Mouse (Mus musculus) embryonic facial prominence, embryonic 11.5 days (tissue): ENCODE measurements around the gene Calhm1. TPM values are rescaled to one million over a fixed set of nuclear protein-coding genes. Genes with fewer than 3 reads are reported as not detected.

Source experiments
- ATAC-seq: fragments of 200-750 bp; cut with Nextera tagmentation; replicated peaks from 2 replicates; pipeline ENCODE4 v1.8.0; 2017; ENCODE audit warnings: low read depth; ENCODE audit not compliant: insufficient number of reproducible peaks, low FRiP score, low TSS enrichment
- DNase-seq: peaks from one replicate; pipeline ENCODE4 v3.0.0-alpha.2; 2015; ENCODE audit warnings: low spot score
- H3K27ac ChIP-seq: fragments of 300-500 bp; sonication (generic); replicated peaks from 2 replicates; pipeline ENCODE4 v1.5.1; 2014; ENCODE audit warnings: mild to moderate bottlenecking, low read depth, low read length, control low read depth
- H3K27me3 ChIP-seq: fragments of 300-500 bp; sonication (generic); 2 replicates; pipeline ENCODE4 v1.6.1; 2014; ENCODE audit warnings: mild to moderate bottlenecking, low read length, moderate library complexity, mixed read lengths; ENCODE audit not compliant: control insufficient read depth, insufficient read depth
- H3K36me3 ChIP-seq: fragments of 300-500 bp; sonication (generic); replicated peaks from 2 replicates; pipeline ENCODE4 v1.6.1; 2014; ENCODE audit warnings: low read depth, mild to moderate bottlenecking, low read length, moderate library complexity, mixed read lengths; ENCODE audit not compliant: control insufficient read depth, insufficient read depth
- H3K4me1 ChIP-seq: fragments of 300-500 bp; sonication (generic); 2 replicates; pipeline ENCODE4 v1.6.1; 2014; ENCODE audit warnings: low read length, mixed read lengths; ENCODE audit not compliant: control insufficient read depth, insufficient read depth
- H3K4me2 ChIP-seq: fragments of 300-500 bp; sonication (generic); 2 replicates; pipeline ENCODE4 v1.6.1; 2014; ENCODE audit warnings: low read depth, mild to moderate bottlenecking, control low read depth, low read length, moderate library complexity
- H3K4me3 ChIP-seq: fragments of 300-500 bp; sonication (generic); 2 replicates; pipeline ENCODE4 v1.5.1; 2014; ENCODE audit warnings: low read depth, low read length, control low read depth
- H3K9ac ChIP-seq: fragments of 300-500 bp; sonication (generic); replicated peaks from 2 replicates; pipeline ENCODE4 v1.6.1; 2014; ENCODE audit warnings: mild to moderate bottlenecking, control low read depth, low read length
- H3K9me3 ChIP-seq: fragments of 300-500 bp; sonication (generic); replicated peaks from 2 replicates; pipeline ENCODE4 v1.6.1; 2016; ENCODE audit warnings: mild to moderate bottlenecking, low read length, inconsistent platforms, mixed read lengths; ENCODE audit not compliant: control insufficient read depth
- WGBS: fragments of 180-500 bp; shearing (Covaris S2); extraction: QIAGEN DNeasy Blood & Tissue Kit; methylation state at CpG from one replicate; pipeline ENCODE4 v1.1.7; 2014; 5-methylcytosine and 5-hydroxymethylcytosine counted together
- polyA plus RNA-seq: library from polyadenylated mRNA; unstranded; fragments of >200 nt; fragmentation: Nextera tagmentation; extraction: Ambion mirVana; gene quantifications from 2 replicates; pipeline ENCODE4 v1.2.1, GENCODE M21; 2014

Calhm1 gene
- polyA plus RNA-seq: not detected in 2 replicates

GRCm38 (mm10) chr19:47144154-47144553 lies at the start of gene Calhm1:
Calhm1 (minus strand) TSS chr19:47144254.
- Histone ChIP-seq H3K9me3 (no peaks in the 10 kb centered on the region), H3K4me2 (no peak within 1 kb of the TSS), H3K4me1 (no peaks in the 10 kb centered on the region), H3K27me3 (no peaks in the 10 kb centered on the region), H3K27ac (no peak within 1 kb of the TSS), H3K9ac (no peak within 1 kb of the TSS), H3K36me3 (no peaks in the 10 kb centered on the region), H3K4me3 (no peak within 1 kb of the TSS)
- DNase-seq (no peak), ATAC-seq (no peak)
- 87% methylated on average over 6 of the region's 6 CpGs for WGBS

GRCm38 (mm10) chr19:47192158-47192557 lies 48.1 kb upstream of the Calhm1 start:
- ATAC-seq: no peak
- WGBS: 94% methylated on average over 5 of the region's 5 CpGs
- Histone ChIP-seq H3K27me3 (no peaks in the 10 kb centered on the region), H3K4me2 (no peak overlapping the region), H3K4me3 (no peak overlapping the region), H3K9ac (no peak overlapping the region), H3K36me3 (no peaks in the 10 kb centered on the region), H3K9me3 (no peaks in the 10 kb centered on the region), H3K4me1 (no peaks in the 10 kb centered on the region), H3K27ac (no peak overlapping the region)
- DNase-seq: no peak

GRCm38 (mm10) chr19:47188515-47189128 lies 44.6 kb upstream of the Calhm1 start:
- Histone ChIP-seq H3K27ac (no peak overlapping the region), H3K4me2 (no peak overlapping the region), H3K9me3 (no peaks in the 10 kb centered on the region), H3K36me3 (no peaks in the 10 kb centered on the region), H3K9ac (no peak overlapping the region), H3K4me3 (no peak overlapping the region), H3K4me1 (no peaks in the 10 kb centered on the region), H3K27me3 (no peaks in the 10 kb centered on the region)
- 62% methylated on average over 11 of the region's 11 CpGs for WGBS
- ATAC-seq (peak; percentile 67; the same call in 1 of the 2 replicates), DNase-seq (peak; percentile 23)

GRCm38 (mm10) chr19:47186514-47187275 lies 42.6 kb upstream of the Calhm1 start:
- no peak overlapping the region for H3K27ac ChIP-seq
- H3K4me3 ChIP-seq: no peak overlapping the region
- no peaks in the 10 kb centered on the region for H3K36me3 ChIP-seq
- H3K4me1 ChIP-seq: no peaks in the 10 kb centered on the region
- no peak for DNase-seq
- no peak for ATAC-seq
- no peak overlapping the region for H3K9ac ChIP-seq
- no peaks in the 10 kb centered on the region for H3K27me3 ChIP-seq
- 41% methylated on average over 15 of the region's 15 CpGs for WGBS
- no peaks in the 10 kb centered on the region for H3K9me3 ChIP-seq
- H3K4me2 ChIP-seq: no peak overlapping the region

GRCm38 (mm10) chr19:47184736-47185135 lies 40.7 kb upstream of the Calhm1 start:
- 66% methylated on average over 4 of the region's 4 CpGs for WGBS

GRCm38 (mm10) chr19:47184221-47184620 lies 40.2 kb upstream of the Calhm1 start:
- WGBS: 55% methylated on average over 8 of the region's 8 CpGs
- ATAC-seq: no peak
- H3K4me3 ChIP-seq: no peak overlapping the region

More at GRCm38 (mm10) chr19:47184736-47185135, 40.7 kb upstream of the Calhm1 start:
- no peaks in the 10 kb centered on the region for H3K9me3 ChIP-seq
- peaks cover 10% of the 10 kb centered on the region for H3K27me3 ChIP-seq
- H3K4me3 ChIP-seq: no peak overlapping the region
- H3K36me3 ChIP-seq: no peaks in the 10 kb centered on the region
- no peak overlapping the region for H3K9ac ChIP-seq
- ATAC-seq: no peak
- H3K4me1 ChIP-seq: no peaks in the 10 kb centered on the region
- H3K27ac ChIP-seq: no peak overlapping the region
- H3K4me2 ChIP-seq: no peak overlapping the region
- no peak for DNase-seq

GRCm38 (mm10) chr19:47180011-47180410 lies 36.0 kb upstream of the Calhm1 start:
- ATAC-seq (no peak), DNase-seq (no peak)
- H3K27ac ChIP-seq: no peak overlapping the region
- no peak overlapping the region; the same call in 1 of the 2 replicates for H3K4me2 ChIP-seq
- H3K9ac ChIP-seq: no peak overlapping the region
- WGBS: 15% methylated on average over 8 of the region's 8 CpGs
- H3K9me3 ChIP-seq: no peaks in the 10 kb centered on the region
- H3K36me3 ChIP-seq: no peaks in the 10 kb centered on the region
- peaks cover 5% of the 10 kb centered on the region; the same call in 1 of the 2 replicates for H3K4me1 ChIP-seq
- peak overlapping the region; percentile 67 for H3K4me3 ChIP-seq
- peaks cover 26% of the 10 kb centered on the region for H3K27me3 ChIP-seq

More at GRCm38 (mm10) chr19:47184221-47184620, 40.2 kb upstream of the Calhm1 start:
- H3K9ac ChIP-seq: no peak overlapping the region
- no peak for DNase-seq
- no peak overlapping the region for H3K27ac ChIP-seq
- no peaks in the 10 kb centered on the region for H3K36me3 ChIP-seq
- H3K4me1 ChIP-seq: peaks cover 2% of the 10 kb centered on the region; the same call in 1 of the 2 replicates
- no peak overlapping the region for H3K4me2 ChIP-seq
- H3K9me3 ChIP-seq: no peaks in the 10 kb centered on the region
- H3K27me3 ChIP-seq: peaks cover 16% of the 10 kb centered on the region

GRCm38 (mm10) chr19:47179272-47179809 lies 35.3 kb upstream of the Calhm1 start:
- Histone ChIP-seq H3K27me3 (peaks cover 26% of the 10 kb centered on the region), H3K27ac (no peak overlapping the region), H3K9me3 (no peaks in the 10 kb centered on the region), H3K4me2 (peak overlapping the region; percentile 100), H3K36me3 (no peaks in the 10 kb centered on the region), H3K9ac (peak overlapping the region; percentile 68), H3K4me1 (peaks cover 5% of the 10 kb centered on the region; the same call in 1 of the 2 replicates), H3K4me3 (peak overlapping the region; percentile 67)
- DNase-seq: peak; percentile 43
- ATAC-seq: peak; percentile 45; the same call in 1 of the 2 replicates
- WGBS: under 1% methylated on average over 37 of the region's 42 CpGs
